Mouse (Mus musculus) liver, embryonic 15.5 days (tissue): ENCODE measurements at regions not wholly inside any gene's neighbourhood (a gene's known extent, or its start where the extent isn't known, plus 50 kb on each side); places are given as distances from the start of the nearest gene placed in this dataset.

Source experiments
- ATAC-seq: fragments of 200-750 bp; cut with Nextera tagmentation; 2 replicates; pipeline ENCODE4 v1.8.0; 2017; ENCODE audit warnings: moderate number of reproducible peaks, mild to moderate bottlenecking, moderate library complexity; ENCODE audit not compliant: insufficient read depth
- H3K27ac ChIP-seq: fragments of 300-500 bp; sonication (generic); replicated peaks from 2 replicates; pipeline ENCODE4 v1.5.1; 2015; ENCODE audit warnings: mild to moderate bottlenecking, inconsistent platforms
- H3K27me3 ChIP-seq: fragments of 300-500 bp; sonication (generic); 2 replicates; pipeline ENCODE4 v1.6.1; 2015; ENCODE audit warnings: mild to moderate bottlenecking, inconsistent platforms
- H3K36me3 ChIP-seq: fragments of 300-500 bp; sonication (generic); replicated peaks from 2 replicates; pipeline ENCODE4 v1.6.1; 2015; ENCODE audit warnings: moderate library complexity, mild to moderate bottlenecking, inconsistent platforms
- H3K4me1 ChIP-seq: fragments of 300-500 bp; sonication (generic); replicated peaks from 2 replicates; pipeline ENCODE4 v1.6.1; 2015; ENCODE audit warnings: inconsistent platforms
- H3K4me2 ChIP-seq: fragments of 300-500 bp; sonication (generic); 2 replicates; pipeline ENCODE4 v1.6.1; 2015; ENCODE audit warnings: moderate library complexity, mild to moderate bottlenecking, inconsistent platforms
- H3K4me3 ChIP-seq: fragments of 300-500 bp; sonication (generic); replicated peaks from 2 replicates; pipeline ENCODE4 v1.5.1; 2015; ENCODE audit warnings: mild to moderate bottlenecking, inconsistent platforms
- H3K9ac ChIP-seq: fragments of 300-500 bp; sonication (generic); 2 replicates; pipeline ENCODE4 v1.6.1; 2015; ENCODE audit warnings: moderate library complexity, mild to moderate bottlenecking, inconsistent platforms
- H3K9me3 ChIP-seq: fragments of 300-500 bp; sonication (generic); replicated peaks from 2 replicates; pipeline ENCODE4 v1.6.1; 2016; ENCODE audit warnings: inconsistent platforms
- WGBS: fragments of 180-500 bp; shearing (Covaris S2); methylation state at CpG from one replicate; pipeline ENCODE4 v1.1.7; 2015; ENCODE audit warnings: mixed read lengths; ENCODE audit not compliant: insufficient replicate concordance; 5-methylcytosine and 5-hydroxymethylcytosine counted together

DNA sequence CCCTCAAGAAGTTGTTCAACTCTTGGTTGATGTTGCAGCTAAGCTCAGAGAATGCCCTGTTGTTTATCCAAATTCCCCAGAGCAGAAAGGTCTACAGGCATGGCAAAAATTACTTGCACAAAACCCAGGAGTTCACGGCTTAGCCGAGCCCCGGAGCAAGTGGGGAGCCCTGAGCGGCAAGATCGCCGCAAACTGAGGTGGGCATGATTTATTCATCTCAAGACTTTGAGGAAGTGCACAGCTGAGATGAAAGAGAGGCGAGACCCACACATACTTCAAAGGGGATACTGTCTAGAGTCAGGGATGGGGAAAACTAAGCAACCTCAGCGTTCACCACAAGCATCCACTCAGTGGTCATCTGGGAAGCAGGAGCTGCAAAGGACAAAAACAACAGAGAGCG, 355.3 kb upstream of the Cdh4 start:
- H3K27ac ChIP-seq = no peak overlapping the region
- H3K27me3 ChIP-seq = no peaks in the 10 kb centered on the region
- no peak overlapping the region for H3K4me2 ChIP-seq
- WGBS = 66% methylated on average over 9 of the region's 9 CpGs
- no peaks in the 10 kb centered on the region for H3K36me3 ChIP-seq
- no peaks in the 10 kb centered on the region for H3K9me3 ChIP-seq
- H3K4me3 ChIP-seq = no peak overlapping the region
- no peak overlapping the region for H3K9ac ChIP-seq
- H3K4me1 ChIP-seq = no peaks in the 10 kb centered on the region
- ATAC-seq = no peak

- WGBS = 44% methylated on average over 3 of the region's 3 CpGs
- Histone ChIP-seq H3K36me3 (no peaks in the 10 kb centered on the region), H3K4me2 (no peak overlapping the region), H3K4me3 (no peak overlapping the region), H3K9me3 (no peaks in the 10 kb centered on the region), H3K27ac (no peak overlapping the region), H3K4me1 (no peaks in the 10 kb centered on the region), H3K27me3 (no peaks in the 10 kb centered on the region), H3K9ac (no peak overlapping the region)
- ATAC-seq = no peak
These were observed 350.8 kb upstream of the Cdh4 start for GRCm38 (mm10) chr2:179091480-179091879.

- Histone ChIP-seq H3K4me1 (no peaks in the 10 kb centered on the region), H3K4me3 (no peak overlapping the region), H3K27me3 (no peaks in the 10 kb centered on the region), H3K36me3 (no peaks in the 10 kb centered on the region), H3K9ac (no peak overlapping the region), H3K9me3 (no peaks in the 10 kb centered on the region), H3K27ac (no peak overlapping the region), H3K4me2 (no peak overlapping the region)
- no peak for ATAC-seq
- WGBS = 73% methylated on average over 11 of the region's 11 CpGs
These were observed 348.2 kb upstream of the Cdh4 start for GRCm38 (mm10) chr2:179093996-179094395.

DNA sequence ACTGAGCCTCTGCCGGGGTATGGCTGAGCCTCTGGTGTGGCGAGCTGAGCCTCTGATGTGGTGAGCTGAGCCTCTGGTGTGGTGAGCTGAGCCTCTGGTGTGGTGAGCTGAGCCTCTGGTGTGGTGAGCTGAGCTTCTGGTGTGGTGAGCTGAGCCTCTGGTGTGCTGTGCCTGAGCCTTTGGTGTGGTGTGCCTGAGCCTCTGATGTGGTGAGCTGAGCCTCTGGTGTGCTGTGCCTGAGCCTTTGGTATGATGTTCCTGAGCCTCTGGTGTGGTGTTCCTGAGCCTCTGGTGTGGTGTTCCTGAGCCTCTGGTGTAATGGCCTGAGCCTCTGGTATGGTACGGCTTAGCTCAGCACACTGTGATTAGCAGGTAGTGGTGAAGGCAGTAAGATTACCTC, 346.2 kb upstream of the Cdh4 start:
- Histone ChIP-seq H3K4me1 (no peaks in the 10 kb centered on the region), H3K27ac (no peak overlapping the region), H3K9me3 (no peaks in the 10 kb centered on the region), H3K27me3 (no peaks in the 10 kb centered on the region), H3K4me3 (no peak overlapping the region), H3K9ac (no peak overlapping the region), H3K36me3 (no peaks in the 10 kb centered on the region), H3K4me2 (no peak overlapping the region)
- no peak for ATAC-seq
- WGBS = 59% methylated on average over 3 of the region's 3 CpGs

DNA sequence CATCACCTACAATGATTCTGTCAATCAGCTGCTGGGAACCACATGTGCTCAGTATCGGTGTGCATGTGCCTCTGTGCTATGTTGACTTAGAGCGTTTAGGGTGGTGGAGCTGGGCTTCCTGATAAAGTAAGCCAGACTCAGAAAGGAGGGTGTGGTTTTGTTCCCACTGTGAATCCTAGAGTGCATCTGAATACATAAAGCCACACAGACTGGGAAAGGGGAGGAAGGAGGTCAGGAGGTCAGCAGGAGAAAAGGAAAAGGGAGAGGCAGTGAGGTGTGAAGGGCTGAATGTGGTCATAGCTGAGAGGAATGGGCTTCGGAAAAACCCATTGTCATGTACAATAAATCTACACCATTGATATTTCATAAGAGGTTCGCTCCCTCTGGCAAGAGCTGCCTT, 345.4 kb upstream of the Cdh4 start:
- no peaks in the 10 kb centered on the region for H3K4me1 ChIP-seq
- H3K27ac ChIP-seq = no peak overlapping the region
- H3K9me3 ChIP-seq = no peaks in the 10 kb centered on the region
- ATAC-seq = no peak
- no peak overlapping the region for H3K4me2 ChIP-seq
- 55% methylated on average over 4 of the region's 4 CpGs for WGBS
- no peak overlapping the region for H3K9ac ChIP-seq
- no peaks in the 10 kb centered on the region for H3K36me3 ChIP-seq
- H3K4me3 ChIP-seq = no peak overlapping the region
- no peaks in the 10 kb centered on the region for H3K27me3 ChIP-seq

GRCm38 (mm10) chr2:179099783-179100182, 342.4 kb upstream of the Cdh4 start:
- H3K4me3 ChIP-seq = no peak overlapping the region
- no peaks in the 10 kb centered on the region for H3K9me3 ChIP-seq
- WGBS = 62% methylated on average over 1 of the region's 1 CpGs
- H3K9ac ChIP-seq = no peak overlapping the region
- no peak overlapping the region for H3K4me2 ChIP-seq
- no peak overlapping the region for H3K27ac ChIP-seq
- ATAC-seq = no peak
- H3K4me1 ChIP-seq = no peaks in the 10 kb centered on the region
- H3K27me3 ChIP-seq = no peaks in the 10 kb centered on the region
- no peaks in the 10 kb centered on the region for H3K36me3 ChIP-seq

- ATAC-seq = no peak
- Histone ChIP-seq H3K9me3 (no peaks in the 10 kb centered on the region), H3K9ac (no peak overlapping the region), H3K27ac (no peak overlapping the region), H3K4me3 (no peak overlapping the region), H3K27me3 (no peaks in the 10 kb centered on the region), H3K4me1 (no peaks in the 10 kb centered on the region), H3K4me2 (no peak overlapping the region), H3K36me3 (no peaks in the 10 kb centered on the region)
- WGBS = 47% methylated on average over 1 of the region's 1 CpGs
These were observed 339.1 kb upstream of the Cdh4 start for GRCm38 (mm10) chr2:179103114-179103513.

DNA sequence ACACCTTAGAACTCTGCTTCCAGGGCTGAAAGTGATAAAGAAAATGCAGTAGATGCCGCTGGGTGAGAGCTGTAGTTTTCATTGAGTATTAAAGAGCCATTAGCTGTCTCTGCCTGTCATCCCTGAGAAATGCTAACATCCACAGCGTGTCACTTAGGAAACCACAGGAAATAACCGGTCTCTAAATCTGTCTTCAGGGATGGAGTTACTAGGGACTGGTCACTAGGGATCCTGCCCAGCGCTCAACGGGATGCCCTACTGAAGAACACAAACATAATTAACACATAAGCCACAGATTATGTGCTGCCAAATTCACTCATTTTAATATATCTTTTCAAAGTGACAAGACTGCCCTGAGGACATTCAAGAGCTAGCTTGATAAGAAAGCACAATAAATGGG, 329.3 kb upstream of the Cdh4 start:
- H3K9me3 ChIP-seq = no peaks in the 10 kb centered on the region

GRCm38 (mm10) chr2:179128018-179128417, 314.2 kb upstream of the Cdh4 start:
- Histone ChIP-seq H3K9me3 (no peaks in the 10 kb centered on the region), H3K36me3 (no peaks in the 10 kb centered on the region), H3K4me2 (no peak overlapping the region), H3K27me3 (no peaks in the 10 kb centered on the region), H3K4me1 (no peaks in the 10 kb centered on the region), H3K27ac (no peak overlapping the region), H3K4me3 (no peak overlapping the region), H3K9ac (no peak overlapping the region)
- WGBS = 46% methylated on average over 3 of the region's 3 CpGs
- ATAC-seq = no peak

More for the DNA sequence above, 329.3 kb upstream of the Cdh4 start:
- Histone ChIP-seq H3K9ac (no peak overlapping the region), H3K4me3 (no peak overlapping the region), H3K36me3 (no peaks in the 10 kb centered on the region), H3K27me3 (no peaks in the 10 kb centered on the region), H3K4me2 (no peak overlapping the region), H3K27ac (no peak overlapping the region), H3K4me1 (no peaks in the 10 kb centered on the region)
- WGBS = 34% methylated on average over 5 of the region's 5 CpGs
- ATAC-seq = no peak

GRCm38 (mm10) chr2:179128432-179128831, 313.8 kb upstream of the Cdh4 start:
- no peaks in the 10 kb centered on the region for H3K4me1 ChIP-seq
- 52% methylated on average over 5 of the region's 5 CpGs for WGBS
- H3K27ac ChIP-seq = no peak overlapping the region
- no peak overlapping the region for H3K4me2 ChIP-seq
- H3K36me3 ChIP-seq = no peaks in the 10 kb centered on the region
- no peak overlapping the region for H3K4me3 ChIP-seq
- H3K9ac ChIP-seq = no peak overlapping the region
- no peaks in the 10 kb centered on the region for H3K27me3 ChIP-seq
- no peaks in the 10 kb centered on the region for H3K9me3 ChIP-seq
- no peak for ATAC-seq

DNA sequence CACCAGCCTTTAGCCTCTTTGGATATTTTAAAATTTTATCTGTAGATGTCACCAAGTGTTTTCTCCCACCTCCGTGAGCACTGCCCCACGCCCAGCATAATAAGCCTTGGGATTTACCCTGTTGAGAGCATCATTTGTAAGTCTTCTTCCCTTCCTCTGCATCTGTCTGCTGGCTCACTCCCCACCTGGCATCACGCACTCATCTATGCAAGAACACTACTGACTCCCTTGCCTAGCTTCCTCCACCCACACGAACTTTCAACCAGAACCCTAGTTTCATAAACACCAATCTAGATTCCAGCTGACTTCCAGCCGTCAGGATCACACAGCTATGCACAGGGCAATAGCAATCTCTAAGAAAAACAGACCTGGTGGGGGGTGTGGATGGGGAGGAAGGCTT, 311.2 kb upstream of the Cdh4 start:
- Histone ChIP-seq H3K36me3 (no peaks in the 10 kb centered on the region), H3K4me1 (no peaks in the 10 kb centered on the region), H3K4me2 (no peak overlapping the region), H3K4me3 (no peak overlapping the region), H3K9ac (no peak overlapping the region), H3K9me3 (no peaks in the 10 kb centered on the region), H3K27ac (no peak overlapping the region), H3K27me3 (no peaks in the 10 kb centered on the region)
- 51% methylated on average over 5 of the region's 5 CpGs for WGBS
- no peak for ATAC-seq

- no peaks in the 10 kb centered on the region for H3K27me3 ChIP-seq
- 64% methylated on average over 8 of the region's 8 CpGs for WGBS
These were observed 299.9 kb upstream of the Cdh4 start for GRCm38 (mm10) chr2:179142313-179142712.

More at GRCm38 (mm10) chr2:179142313-179142712, 299.9 kb upstream of the Cdh4 start:
- Histone ChIP-seq H3K4me1 (no peaks in the 10 kb centered on the region), H3K9ac (no peak overlapping the region), H3K27ac (no peak overlapping the region), H3K4me3 (no peak overlapping the region), H3K9me3 (no peaks in the 10 kb centered on the region; the same call in 1 of the 2 replicates), H3K4me2 (no peak overlapping the region), H3K36me3 (no peaks in the 10 kb centered on the region)
- ATAC-seq = no peak
